21 mouse cellular contexts compared by ENCODE assay signal in the genomic region with DNA sequence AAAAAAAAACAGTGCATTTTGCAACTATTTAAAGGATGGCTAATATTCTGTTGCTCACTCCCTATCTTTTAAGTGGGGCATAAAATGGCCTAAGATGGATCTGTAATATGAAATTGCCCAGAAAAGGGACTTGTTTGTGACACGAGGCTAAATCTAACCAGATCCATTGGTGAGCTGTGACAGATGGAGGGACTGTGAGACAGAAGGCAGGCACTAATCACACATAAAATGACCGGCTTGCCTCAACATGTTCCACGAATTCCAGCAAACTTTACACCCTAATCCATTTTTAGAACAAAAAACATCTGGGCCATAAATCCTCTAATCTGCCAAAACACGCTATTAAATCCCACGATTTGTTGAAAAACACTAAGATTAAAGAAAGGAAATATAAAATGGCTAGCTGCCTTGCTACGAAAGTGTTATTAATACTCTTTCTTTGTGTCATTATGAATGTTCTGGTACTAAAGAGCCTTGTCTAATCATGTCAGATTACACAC.
DNase-seq lines count a peak whose midpoint lies in the region; ATAC-seq and TF ChIP-seq lines count a peak whose summit lies in the region.
"Had no signal": no experiment of that assay in that cellular context is flagged by ENCODE, and none has a peak within 500 bp of the region (broad histone marks: within the 10 kb centered on the region; RNA-seq: fewer than 3 reads in every experiment).

No protein-coding gene starts in this region.

- peaks cover 50% of the 10 kb centered on the region for H3K27me3 ChIP-seq in heart, embryonic 13.5 days (replicated peaks)
- H3K27me3 ChIP-seq in limb, embryonic 12.5 days = peaks cover 16% of the 10 kb centered on the region
- H3K27me3 ChIP-seq in limb, embryonic 10.5 days (ENCODE audit: low read depth, poor library complexity, severe bottlenecking) = peaks cover 23% of the 10 kb centered on the region; the same call in 1 of the 2 replicates
- no peaks in the 10 kb centered on the region for H3K27me3 ChIP-seq in midbrain, postnatal 0 days (ENCODE audit: insufficient read depth, low read length)
- H3K27me3 ChIP-seq: hindbrain, embryonic 15.5 days; liver, embryonic 13.5 days had no signal

- H3K9me3 ChIP-seq in heart, embryonic 13.5 days = no peaks in the 10 kb centered on the region
- no peaks in the 10 kb centered on the region for H3K9me3 ChIP-seq in limb, embryonic 12.5 days
- H3K9me3 ChIP-seq in limb, embryonic 10.5 days (replicated peaks) = no peaks in the 10 kb centered on the region
- no peaks in the 10 kb centered on the region for H3K9me3 ChIP-seq in midbrain, postnatal 0 days (ENCODE audit: low read length)
- H3K9me3 ChIP-seq: hindbrain, embryonic 15.5 days; limb, embryonic 13.5 days; liver, embryonic 13.5 days had no signal

- no peak for ATAC-seq in heart, embryonic 13.5 days (ENCODE audit: extremely low read depth, insufficient number of reproducible peaks, low FRiP score, low TSS enrichment)
- no peak for ATAC-seq in limb, embryonic 12.5 days (ENCODE audit: insufficient number of reproducible peaks, insufficient read depth, low FRiP score, low TSS enrichment, low read depth)
- no peak for ATAC-seq in midbrain, postnatal 0 days (ENCODE audit: low FRiP score)
- ATAC-seq: activated CD4-positive, CD25-positive, alpha-beta regulatory T cell, adult 4 months; forebrain, embryonic 16.5 days had no signal

- DNase-seq in cerebellum, postnatal 10 days = peak; percentile 33 to 39
- no peak for DNase-seq in cerebellum, adult 11-12 months
- DNase-seq in heart, postnatal 4 days = no peak
- no peak for DNase-seq in limb, embryonic 10.5 days (ENCODE audit: low spot score)
- no peak for DNase-seq in midbrain, postnatal 0 days (ENCODE audit: low spot score)
- DNase-seq: adrenal gland, postnatal 10 days; cerebellum, adult 9-10 months; gastrocnemius, postnatal 36 days; layer of hippocampus, postnatal 36 days; liver, embryonic 13.5 days; right cerebral cortex, postnatal 14 days; thymus, postnatal 14 days had no signal

- H3K4me2 ChIP-seq in heart, embryonic 13.5 days = no peak overlapping the region
- no peak overlapping the region for H3K4me2 ChIP-seq in limb, embryonic 12.5 days
- no peak overlapping the region for H3K4me2 ChIP-seq in midbrain, postnatal 0 days (ENCODE audit: low read depth, low read length, poor library complexity, severe bottlenecking)
- H3K4me2 ChIP-seq: hindbrain, embryonic 15.5 days; limb, embryonic 13.5 days; liver, embryonic 13.5 days; midbrain, embryonic 11.5 days had no signal

- H3K4me3 ChIP-seq in heart, embryonic 13.5 days = no peak overlapping the region
- H3K4me3 ChIP-seq in limb, embryonic 12.5 days (replicated peaks) = no peak overlapping the region
- no peak overlapping the region for H3K4me3 ChIP-seq in limb, embryonic 10.5 days
- no peak overlapping the region for H3K4me3 ChIP-seq in embryonic fibroblast, embryonic 13.5 days (ENCODE audit: insufficient read depth, low read length)
- H3K4me3 ChIP-seq in midbrain, postnatal 0 days (ENCODE audit: low read depth, low read length) = no peak overlapping the region
- H3K4me3 ChIP-seq: erythroblast, embryonic 14.5 days; hindbrain, embryonic 15.5 days; limb, embryonic 13.5 days; liver, embryonic 13.5 days had no signal

- no peak overlapping the region for H3K9ac ChIP-seq in heart, embryonic 13.5 days
- H3K9ac ChIP-seq in limb, embryonic 12.5 days (replicated peaks) = no peak overlapping the region
- H3K9ac ChIP-seq in midbrain, postnatal 0 days (replicated peaks; ENCODE audit: low read length, poor library complexity, severe bottlenecking) = no peak overlapping the region
- H3K9ac ChIP-seq: hindbrain, embryonic 15.5 days; limb, embryonic 13.5 days; liver, embryonic 13.5 days had no signal

- no peaks in the 10 kb centered on the region for H3K36me3 ChIP-seq in heart, embryonic 13.5 days
- peaks cover 6% of the 10 kb centered on the region; the same call in 1 of the 2 replicates for H3K36me3 ChIP-seq in limb, embryonic 12.5 days
- H3K36me3 ChIP-seq in limb, embryonic 10.5 days = peaks cover 3% of the 10 kb centered on the region; the same call in 1 of the 2 replicates
- no peaks in the 10 kb centered on the region for H3K36me3 ChIP-seq in midbrain, postnatal 0 days (ENCODE audit: insufficient read depth, low read length)
- H3K36me3 ChIP-seq: hindbrain, embryonic 15.5 days; limb, embryonic 13.5 days; liver, embryonic 13.5 days had no signal

- 50% methylated on average over 6 of the region's 6 CpGs for WGBS in heart, embryonic 13.5 days
- 7% methylated on average over 6 of the region's 6 CpGs for WGBS in limb, embryonic 12.5 days
- WGBS in limb, embryonic 10.5 days = 27% methylated on average over 6 of the region's 6 CpGs
- 51% methylated on average over 6 of the region's 6 CpGs for WGBS in midbrain, postnatal 0 days

- H3K4me1 ChIP-seq in heart, embryonic 13.5 days = peaks cover 43% of the 10 kb centered on the region
- H3K4me1 ChIP-seq in limb, embryonic 12.5 days (replicated peaks) = peaks cover 45% of the 10 kb centered on the region
- H3K4me1 ChIP-seq in limb, embryonic 10.5 days = peaks cover 50% of the 10 kb centered on the region
- H3K4me1 ChIP-seq in embryonic fibroblast, embryonic 13.5 days (ENCODE audit: control insufficient read depth, insufficient read depth, low read length) = peaks cover 4% of the 10 kb centered on the region
- no peaks in the 10 kb centered on the region; the same call in 1 of the 2 replicates for H3K4me1 ChIP-seq in midbrain, postnatal 0 days (ENCODE audit: insufficient read depth, low read length)
- H3K4me1 ChIP-seq: hindbrain, embryonic 15.5 days had no signal

- TF ChIP-seq POLR2A in embryonic fibroblast, embryonic 13.5 days (IDR thresholded peaks at IDR 0.05; ENCODE audit: low read depth, low read length) = no peak

- H3K27ac ChIP-seq in heart, embryonic 13.5 days (replicated peaks) = 0 out of 2 replicates have a peak overlapping the region, but pooled peaks have one; percentile 5
- H3K27ac ChIP-seq in limb, embryonic 12.5 days = peak overlapping the region; percentile 36; the same call in 1 of the 2 replicates
- no peak overlapping the region; the same call in 1 of the 2 replicates for H3K27ac ChIP-seq in limb, embryonic 10.5 days
- peak overlapping the region; percentile 96 for H3K27ac ChIP-seq in embryonic fibroblast, embryonic 13.5 days (ENCODE audit: insufficient read depth, low read length)
- H3K27ac ChIP-seq in midbrain, postnatal 0 days (ENCODE audit: low read depth, low read length) = no peak overlapping the region
- H3K27ac ChIP-seq: hindbrain, embryonic 15.5 days; liver, embryonic 13.5 days had no signal

- TF ChIP-seq CTCF in embryonic fibroblast, embryonic 13.5 days (IDR thresholded peaks at IDR 0.05; ENCODE audit: borderline replicate concordance, insufficient read depth, low read length) = no peak
- TF ChIP-seq CTCF in midbrain, postnatal 0 days (IDR thresholded peaks at IDR 0.05) = no peak

Comparison
In these comparisons a context has a peak if more than half of its experiments do, and no peak if none do; other contexts are left out.
1. DNase-seq: peak in cerebellum, postnatal 10 days (2 of 2); none in cerebellum, adult 11-12 months (single experiment), heart, postnatal 4 days (single experiment), limb, embryonic 10.5 days (single experiment) and midbrain, postnatal 0 days (single experiment).
2. H3K27ac ChIP-seq: peak in heart, embryonic 13.5 days (single experiment), limb, embryonic 12.5 days (single experiment) and embryonic fibroblast, embryonic 13.5 days (single experiment); none in limb, embryonic 10.5 days (single experiment) and midbrain, postnatal 0 days (single experiment).